Mouse (Mus musculus) skeletal muscle tissue, postnatal 0 days (tissue): Measurements from ENCODE around the gene Tmem74b. TPM values are rescaled to one million over a fixed set of nuclear protein-coding genes. Genes with fewer than 3 reads are reported as not detected.

Experiments
- polyA plus RNA-seq: library from polyadenylated mRNA; unstranded; fragments of >200 nt; fragmentation: Nextera tagmentation; extraction: Ambion mirVana; gene quantifications from 2 replicates; pipeline ENCODE4 v1.2.1, GENCODE M21; 2015

Gene Tmem74b
- 1.3 and 1.8 TPM in 2 replicates for polyA plus RNA-seq

DNA sequence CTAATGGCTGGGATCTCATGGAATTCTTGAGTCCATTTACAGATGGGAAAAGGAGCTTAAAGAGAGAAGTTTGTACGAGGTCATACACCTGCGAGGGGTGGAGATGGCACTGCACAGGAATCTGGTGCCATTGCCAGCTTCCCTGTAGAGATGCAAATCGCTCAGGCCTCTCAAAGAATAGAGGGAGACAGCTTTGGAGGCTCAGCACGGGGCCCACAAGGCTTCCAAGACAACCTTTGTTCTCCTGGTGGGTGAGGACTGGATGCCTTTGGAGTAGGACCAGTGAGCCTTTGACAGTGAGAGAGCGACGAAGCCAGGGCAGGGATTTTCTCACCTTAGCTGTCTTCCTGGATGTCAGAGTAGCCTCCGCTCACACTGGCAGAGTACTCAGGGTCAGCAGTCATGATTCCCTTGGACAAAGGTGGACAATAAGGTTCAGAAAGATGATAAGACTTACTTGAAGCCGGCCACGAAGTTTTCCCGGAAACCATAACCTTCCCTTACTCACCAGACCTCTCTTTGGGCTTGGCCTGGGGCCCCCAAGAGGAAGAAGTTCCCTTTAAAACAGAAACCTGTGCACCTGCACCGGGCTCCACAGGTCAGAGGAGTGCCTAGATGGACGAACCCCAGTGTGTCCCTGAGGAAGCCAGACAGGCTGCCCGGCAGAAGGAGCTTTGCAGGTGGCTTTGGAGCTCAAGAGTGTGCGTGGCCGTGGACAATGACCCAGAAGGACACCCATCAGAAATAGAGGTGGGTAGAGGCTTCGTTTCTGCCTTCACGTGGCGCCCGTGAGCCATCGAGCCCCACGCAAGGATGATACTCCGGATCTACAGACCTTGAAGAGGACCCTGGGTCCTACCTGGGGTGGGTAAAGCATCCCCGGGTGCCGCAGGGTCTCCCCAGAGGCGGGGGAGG, at the start of gene Tmem74b:
Gene Tmem74b (plus strand): TSS at position 778 of the 915 bp plus-strand sequence.

GRCm38 (mm10) chr2:151668433-151668832, 33.4 kb upstream of the Tmem74b start, which contains the start of gene Rad21l:
Gene Rad21l (minus strand): TSS chr2:151668533.

DNA sequence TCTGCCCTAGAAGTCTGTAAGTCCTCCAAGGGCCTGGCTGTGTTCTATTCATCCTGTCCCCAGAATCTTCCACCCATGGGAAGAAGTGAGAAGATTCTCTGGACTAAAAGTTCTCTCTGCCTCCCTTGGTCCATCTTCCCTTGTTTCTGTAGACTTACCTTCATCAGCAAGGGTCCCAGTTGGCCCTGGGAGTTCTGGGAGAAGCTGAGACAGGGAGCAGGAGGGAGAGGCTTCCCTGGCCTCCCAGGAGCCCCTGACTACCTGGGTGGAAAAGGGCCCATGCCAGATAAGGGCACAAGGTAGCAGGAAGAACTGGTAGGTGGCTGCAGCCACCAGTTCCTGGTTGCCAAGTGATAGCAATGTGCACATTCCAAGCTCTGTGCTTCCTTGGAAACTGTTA, 42.0 kb downstream of the Tmem74b start, which contains the start of gene Psmf1:
Gene Psmf1 (minus strand): TSS at position 342 of the 400 bp plus-strand sequence.

Other genes starting within 250 kb of the Tmem74b start
- gene 4921509C19Rik, start 225.9 kb upstream of the Tmem74b start, polyA plus RNA-seq = not detected in 2 replicates
- gene Nsfl1c, start 207.8 kb upstream of the Tmem74b start, polyA plus RNA-seq = 137 and 147 TPM in 2 replicates
- 321 and 388 TPM in 2 replicates for gene Fkbp1a, start 159.5 kb upstream of the Tmem74b start, polyA plus RNA-seq
- gene Sdcbp2, start 129.4 kb upstream of the Tmem74b start, polyA plus RNA-seq = 1.1 and 2.7 TPM in 2 replicates
- 0.18 and 0.49 TPM in 2 replicates for gene Snph, start 69.4 kb upstream of the Tmem74b start, polyA plus RNA-seq
- not detected in 2 replicates for gene Rad21l, start 33.5 kb upstream of the Tmem74b start, polyA plus RNA-seq
- 25.6 and 26.6 TPM in 2 replicates for gene Psmf1, start 42.2 kb downstream of the Tmem74b start, polyA plus RNA-seq
- gene Rspo4, start 140.9 kb downstream of the Tmem74b start, polyA plus RNA-seq = 0.17 and 0.19 TPM in 2 replicates
- 0.27 and 0.40 TPM in 2 replicates for gene Angpt4, start 209.2 kb downstream of the Tmem74b start, polyA plus RNA-seq